Mouse (Mus musculus): ENCODE data around the gene R3hdml.

- TF ChIP-seq MAFK (IDR thresholded peaks at IDR 0.05; ENCODE audit: insufficient replicate concordance, low read length): no peak
- no peak for TF ChIP-seq CTCF (conservative IDR thresholded peaks at IDR 0.05 in 1 of 2, IDR thresholded peaks at IDR 0.05 in 1 of 2; ENCODE audit: low read depth in 2 of 2, low read length in 2 of 2)
- no peak for TF ChIP-seq TBP (conservative IDR thresholded peaks at IDR 0.05; ENCODE audit: low read depth, low read length)
- TF ChIP-seq POLR2A (IDR thresholded peaks at IDR 0.05; ENCODE audit: low read depth, low read length): no peak
- no peak for TF ChIP-seq SMC3 (IDR thresholded peaks at IDR 0.05; ENCODE audit: low read depth, low read length)
- no peak for TF ChIP-seq MAZ (IDR thresholded peaks at IDR 0.05; ENCODE audit: low read depth, low read length)
- TF ChIP-seq GABPA (IDR thresholded peaks at IDR 0.05; ENCODE audit: insufficient replicate concordance, low read depth, low read length): no peak
- TF ChIP-seq HCFC1 (IDR thresholded peaks at IDR 0.05; ENCODE audit: low read depth, low read length): no peak
These were observed 44.7 kb upstream of the R3hdml start for GRCm38 (mm10) chr2:163447375-163447774.
